Mouse (Mus musculus) forebrain, postnatal 0 days (tissue): ENCODE results near the gene Rimkla. TPM values are rescaled to one million over a fixed set of nuclear protein-coding genes. Genes with fewer than 3 reads are reported as not detected.

Source experiments
- ATAC-seq: fragments of 200-750 bp; cut with Nextera tagmentation; 2 replicates; pipeline ENCODE4 v1.8.0; 2017; ENCODE audit warnings: mild to moderate bottlenecking, moderate library complexity
- DNase-seq: peaks from one replicate; pipeline ENCODE4 v3.0.0-alpha.2; 2015
- H3K27ac ChIP-seq: fragments of 300-500 bp; sonication (generic); 2 replicates; pipeline ENCODE4 v1.5.1; 2014; ENCODE audit warnings: low read depth, mild to moderate bottlenecking, antibody characterized with exemption, low read length, moderate library complexity, mixed read lengths
- H3K27me3 ChIP-seq: fragments of 300-500 bp; sonication (generic); 2 replicates; pipeline ENCODE4 v1.6.1; 2014; ENCODE audit warnings: mild to moderate bottlenecking, low read length, mixed read lengths; ENCODE audit not compliant: insufficient read depth
- H3K36me3 ChIP-seq: fragments of 300-500 bp; sonication (generic); 2 replicates; pipeline ENCODE4 v1.6.1; 2014; ENCODE audit warnings: mild to moderate bottlenecking, moderate library complexity; ENCODE audit not compliant: insufficient read depth
- H3K4me1 ChIP-seq: fragments of 300-500 bp; sonication (generic); 2 replicates; pipeline ENCODE4 v1.6.1; 2014; ENCODE audit warnings: antibody characterized with exemption; ENCODE audit not compliant: insufficient read depth
- H3K4me2 ChIP-seq: fragments of 300-500 bp; sonication (generic); 2 replicates; pipeline ENCODE4 v1.6.1; 2014; ENCODE audit warnings: low read depth, mild to moderate bottlenecking, moderate library complexity
- H3K4me3 ChIP-seq: fragments of 300-500 bp; sonication (generic); 2 replicates; pipeline ENCODE4 v1.5.1; 2014; ENCODE audit warnings: low read depth, low read length, mixed read lengths
- H3K9ac ChIP-seq: fragments of 300-500 bp; sonication (generic); 2 replicates; pipeline ENCODE4 v1.6.1; 2014; ENCODE audit warnings: mild to moderate bottlenecking
- H3K9me3 ChIP-seq: fragments of 300-500 bp; sonication (generic); 2 replicates; pipeline ENCODE4 v1.6.1; 2016; ENCODE audit warnings: low read length
- CTCF ChIP-seq: sonication (generic); IDR thresholded peaks from 2 replicates; pipeline ENCODE4 v1.5.1; 2016; ENCODE audit warnings: antibody characterized with exemption, control low read depth, low read depth
- WGBS: fragments of 180-500 bp; shearing (Covaris S2); extraction: QIAGEN DNeasy Blood & Tissue Kit; methylation state at CpG from one replicate; pipeline ENCODE4 v1.1.7; 2014; 5-methylcytosine and 5-hydroxymethylcytosine counted together
- polyA plus RNA-seq: library from polyadenylated mRNA; unstranded; fragments of >200 nt; fragmentation: Nextera tagmentation; extraction: Ambion mirVana; gene quantifications from 2 replicates; pipeline ENCODE4 v1.2.1, GENCODE M21; 2015
- total RNA-seq: library from RNA; depleted of rRNA; stranded (reverse); fragments of >200 nt; gene quantifications from 2 replicates; pipeline ENCODE4 v1.2.3, GENCODE M21; 2014; rRNA removed

Gene Rimkla
- total and polyA plus RNA-seq, 2 experiments from 2014 or later: 21.6 to 28.4 TPM

GRCm38 (mm10) chr4:119425077-119425476, 67.4 kb downstream of the Rimkla start:
- Histone ChIP-seq H3K27me3 (no peaks in the 10 kb centered on the region; the same call in 1 of the 2 replicates), H3K4me1 (peaks cover 12% of the 10 kb centered on the region), H3K4me3 (no peak overlapping the region), H3K4me2 (no peak overlapping the region), H3K9me3 (no peaks in the 10 kb centered on the region), H3K9ac (no peak overlapping the region), H3K36me3 (no peaks in the 10 kb centered on the region), H3K27ac (no peak overlapping the region)
- WGBS: 95% methylated on average over 2 of the region's 2 CpGs
- no peak for TF ChIP-seq CTCF
- ATAC-seq (no peak), DNase-seq (no peak)

- peak within 1 kb of the TSS; percentile 80 for H3K27ac ChIP-seq
- DNase-seq (peak; percentile 90), ATAC-seq (peak; percentile 89)
- peak within 1 kb of the TSS; percentile 70 for H3K9ac ChIP-seq
- no peaks in the 10 kb centered on the region for H3K36me3 ChIP-seq
- WGBS: 1% methylated on average over 52 of the region's 52 CpGs
- TF ChIP-seq CTCF: peak; percentile 54
- H3K27me3 ChIP-seq: no peaks in the 10 kb centered on the region
- peak within 1 kb of the TSS; percentile 94 for H3K4me2 ChIP-seq
- peaks cover 12% of the 10 kb centered on the region for H3K4me1 ChIP-seq
- H3K4me3 ChIP-seq: peak within 1 kb of the TSS; percentile 63
- H3K9me3 ChIP-seq: no peaks in the 10 kb centered on the region
Measured at GRCm38 (mm10) chr4:119422294-119422964, 70.0 kb downstream of the Rimkla start, which contains the start of the genes Ppcs and Zmynd12. Gene Ppcs, minus strand, starts transcription at chr4:119422420. Gene Zmynd12, plus strand, starts transcription at chr4:119422814.

GRCm38 (mm10) chr4:119421921-119422293, 70.5 kb downstream of the Rimkla start:
- Histone ChIP-seq H3K9ac (peak overlapping the region; percentile 70), H3K27ac (peak overlapping the region; percentile 80), H3K9me3 (no peaks in the 10 kb centered on the region), H3K4me3 (peak overlapping the region; percentile 63), H3K36me3 (no peaks in the 10 kb centered on the region), H3K27me3 (no peaks in the 10 kb centered on the region), H3K4me1 (peaks cover 12% of the 10 kb centered on the region), H3K4me2 (peak overlapping the region; percentile 94)
- no peak for TF ChIP-seq CTCF
- 2% methylated on average over 31 of the region's 31 CpGs for WGBS
- ATAC-seq (peak; percentile 49), DNase-seq (no peak)

GRCm38 (mm10) chr4:119421191-119421590, 71.2 kb downstream of the Rimkla start:
- Histone ChIP-seq H3K4me1 (peaks cover 12% of the 10 kb centered on the region), H3K4me3 (peak overlapping the region; percentile 63), H3K9ac (peak overlapping the region; percentile 70; the same call in 1 of the 2 replicates), H3K36me3 (no peaks in the 10 kb centered on the region), H3K27me3 (no peaks in the 10 kb centered on the region), H3K4me2 (peak overlapping the region; percentile 94), H3K27ac (no peak overlapping the region), H3K9me3 (no peaks in the 10 kb centered on the region)
- ATAC-seq (no peak), DNase-seq (no peak)
- no peak for TF ChIP-seq CTCF
- WGBS: 60% methylated on average over 3 of the region's 3 CpGs

GRCm38 (mm10) chr4:119417894-119418293, 74.5 kb downstream of the Rimkla start:
- Histone ChIP-seq H3K27ac (no peak overlapping the region), H3K27me3 (no peaks in the 10 kb centered on the region), H3K9ac (no peak overlapping the region), H3K9me3 (no peaks in the 10 kb centered on the region), H3K4me2 (no peak overlapping the region), H3K36me3 (no peaks in the 10 kb centered on the region), H3K4me3 (no peak overlapping the region), H3K4me1 (peaks cover 10% of the 10 kb centered on the region)
- WGBS: 88% methylated on average over 3 of the region's 3 CpGs
- no peak for ATAC-seq
- no peak for DNase-seq
- no peak for TF ChIP-seq CTCF

- ATAC-seq (no peak), DNase-seq (no peak)
- H3K4me1 ChIP-seq: peaks cover 8% of the 10 kb centered on the region
- H3K9ac ChIP-seq: no peak overlapping the region
- H3K4me3 ChIP-seq: no peak overlapping the region
- H3K27me3 ChIP-seq: no peaks in the 10 kb centered on the region
- H3K36me3 ChIP-seq: no peaks in the 10 kb centered on the region
- no peak for TF ChIP-seq CTCF
- no peak overlapping the region for H3K4me2 ChIP-seq
- H3K27ac ChIP-seq: no peak overlapping the region
- 84% methylated on average over 3 of the region's 3 CpGs for WGBS
- H3K9me3 ChIP-seq: no peaks in the 10 kb centered on the region
Measured at GRCm38 (mm10) chr4:119417270-119417669, 75.2 kb downstream of the Rimkla start.

Other genes with a start within 250 kb of the Rimkla start
- gene Cldn19, start 237.2 kb downstream of the Rimkla start, total RNA-seq: 0.86 and 0.92 TPM in 2 replicates
- 0.59 and 1.7 TPM in 2 replicates for gene Cldn19, start 237.2 kb downstream of the Rimkla start, polyA plus RNA-seq
- 829 and 985 TPM in 2 replicates for gene Ybx1, start 198.0 kb downstream of the Rimkla start, total RNA-seq
- 1,107 and 1,112 TPM in 2 replicates for gene Ybx1, start 198.0 kb downstream of the Rimkla start, polyA plus RNA-seq
- 41.7 and 41.9 TPM in 2 replicates for gene Ppih, start 172.1 kb downstream of the Rimkla start, total RNA-seq
- 60.0 and 71.0 TPM in 2 replicates for gene Ppih, start 172.1 kb downstream of the Rimkla start, polyA plus RNA-seq
- gene Ccdc30, start 77.1 kb downstream of the Rimkla start, total RNA-seq: 15.1 and 16.7 TPM in 2 replicates
- 19.2 and 23.0 TPM in 2 replicates for gene Ccdc30, start 77.1 kb downstream of the Rimkla start, polyA plus RNA-seq
- gene Ppcs, start 70.2 kb downstream of the Rimkla start, total RNA-seq: 13.5 and 16.3 TPM in 2 replicates
- 20.6 and 20.9 TPM in 2 replicates for gene Ppcs, start 70.2 kb downstream of the Rimkla start, polyA plus RNA-seq
- gene Zmynd12, start 69.8 kb downstream of the Rimkla start, total RNA-seq: 0.33 and 0.77 TPM in 2 replicates
- 0.82 and 1.1 TPM in 2 replicates for gene Zmynd12, start 69.8 kb downstream of the Rimkla start, polyA plus RNA-seq
- gene Foxj3, start 44.4 kb upstream of the Rimkla start, total RNA-seq: 38.4 and 52.7 TPM in 2 replicates
- 17.4 and 25.2 TPM in 2 replicates for gene Foxj3, start 44.4 kb upstream of the Rimkla start, polyA plus RNA-seq
- gene Frg2f1, start 46.9 kb upstream of the Rimkla start, total RNA-seq: 14.2 and 36.5 TPM in 2 replicates
- gene Frg2f1, start 46.9 kb upstream of the Rimkla start, polyA plus RNA-seq: 9.0 and 11.3 TPM in 2 replicates
- gene Guca2a, start 145.1 kb upstream of the Rimkla start, total RNA-seq: not detected in 2 replicates
- gene Guca2a, start 145.1 kb upstream of the Rimkla start, polyA plus RNA-seq: not detected in 2 replicates
- gene Guca2b, start 166.3 kb upstream of the Rimkla start, total RNA-seq: not detected in 2 replicates
- not detected in 2 replicates for gene Guca2b, start 166.3 kb upstream of the Rimkla start, polyA plus RNA-seq
- 16.9 and 17.0 TPM in 2 replicates for gene Hivep3, start 241.2 kb upstream of the Rimkla start, total RNA-seq
- 21.3 and 23.1 TPM in 2 replicates for gene Hivep3, start 241.2 kb upstream of the Rimkla start, polyA plus RNA-seq